Comparison of ENCODE assay signal across 9 mouse cellular contexts in the genomic region with DNA sequence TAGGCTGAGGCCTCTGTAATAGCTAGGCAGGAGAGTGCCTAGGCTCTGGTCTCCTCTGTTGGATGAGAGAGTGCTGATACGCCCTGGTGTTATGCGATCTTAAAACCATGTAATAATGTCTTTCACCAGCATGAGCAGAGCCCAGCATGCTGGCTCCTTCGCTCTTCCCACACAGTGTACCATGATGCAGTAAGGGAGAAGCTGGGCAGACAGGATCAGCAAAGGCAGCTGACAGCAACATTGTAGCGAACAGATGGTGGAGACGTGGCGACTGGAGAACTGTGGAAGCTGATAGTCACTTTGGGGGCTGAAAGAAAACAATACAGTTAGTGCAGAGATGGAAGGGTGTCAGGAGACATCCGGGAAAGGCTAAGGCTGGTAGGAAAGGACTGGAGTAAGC.
A peak's percentile ranks its signal among the peaks of the same experiment; 100 is the strongest.
DNase-seq lines count a peak whose midpoint lies in the region; ATAC-seq lines count a peak whose summit lies in the region.
"Had no signal": no experiment of that assay in that cellular context is flagged by ENCODE, and none has a peak within 500 bp of the region (broad histone marks: within the 10 kb centered on the region; RNA-seq: fewer than 3 reads in every experiment).

No protein-coding gene starts in this region.

- no peak overlapping the region for H3K4me3 ChIP-seq in midbrain, embryonic 12.5 days
- no peak overlapping the region for H3K4me3 ChIP-seq in midbrain, embryonic 11.5 days (ENCODE audit: low read depth, low read length)

- H3K4me2 ChIP-seq in midbrain, embryonic 12.5 days (replicated peaks): no peak overlapping the region
- no peak overlapping the region for H3K4me2 ChIP-seq in midbrain, embryonic 11.5 days

- no peaks in the 10 kb centered on the region for H3K27me3 ChIP-seq in midbrain, embryonic 12.5 days
- no peaks in the 10 kb centered on the region for H3K27me3 ChIP-seq in midbrain, embryonic 11.5 days (ENCODE audit: control insufficient read depth, insufficient read depth, low read length)

- H3K9ac ChIP-seq in midbrain, embryonic 12.5 days (replicated peaks): no peak overlapping the region
- H3K9ac ChIP-seq in midbrain, embryonic 11.5 days (ENCODE audit: low read length): no peak overlapping the region

- WGBS in midbrain, embryonic 12.5 days: 70% methylated on average over 7 of the region's 7 CpGs
- WGBS in midbrain, embryonic 11.5 days: 76% methylated on average over 7 of the region's 7 CpGs

- peak; percentile 42 to 65 for DNase-seq in cerebellum, postnatal 10 days
- DNase-seq in cerebellum, adult 11 months: no peak
- no peak for DNase-seq in midbrain, embryonic 11.5 days (ENCODE audit: low spot score, missing footprints)
- peak; percentile 59 to 80 for DNase-seq in left cerebral cortex, postnatal 36 days (ENCODE audit: low spot score in 2 of 2)
- DNase-seq in testis, postnatal 14 days (ENCODE audit: low spot score): peak; percentile 57
- DNase-seq in cerebellum, postnatal 36 days: no peak
- DNase-seq in thymus, postnatal 10 days (ENCODE audit: low spot score in 2 of 2): no peak
- DNase-seq: gastrocnemius, postnatal 10 days had no signal

- ATAC-seq in midbrain, embryonic 12.5 days (ENCODE audit: low FRiP score, low read depth): peak; percentile 44; the same call in 1 of the 2 replicates
- ATAC-seq in midbrain, embryonic 11.5 days (ENCODE audit: low FRiP score): no peak

- H3K27ac ChIP-seq in midbrain, embryonic 12.5 days (replicated peaks): no peak overlapping the region
- no peak overlapping the region for H3K27ac ChIP-seq in midbrain, embryonic 11.5 days (ENCODE audit: low read depth, low read length)

- H3K9me3 ChIP-seq in midbrain, embryonic 12.5 days: no peaks in the 10 kb centered on the region
- H3K9me3 ChIP-seq in midbrain, embryonic 11.5 days (ENCODE audit: control insufficient read depth, low read length): no peaks in the 10 kb centered on the region

- intact Hi-C loops in left cerebral cortex, postnatal 36 days (cut with DNase I): loop anchor here (5.0 kb wide), 1 partner anchor 892 kb away; no protein-coding TSS in a partner anchor

- H3K36me3 ChIP-seq in midbrain, embryonic 12.5 days: no peaks in the 10 kb centered on the region
- H3K36me3 ChIP-seq in midbrain, embryonic 11.5 days (ENCODE audit: control insufficient read depth, insufficient read depth, low read length): no peaks in the 10 kb centered on the region

- H3K4me1 ChIP-seq in midbrain, embryonic 12.5 days: peaks cover 20% of the 10 kb centered on the region
- H3K4me1 ChIP-seq in midbrain, embryonic 11.5 days (ENCODE audit: control insufficient read depth, insufficient read depth, low read length): no peaks in the 10 kb centered on the region

Comparison
In these comparisons a context has a peak if more than half of its experiments do, and no peak if none do; other contexts are left out.
1. DNase-seq: peak in cerebellum, postnatal 10 days (2 of 2), left cerebral cortex, postnatal 36 days (2 of 2) and testis, postnatal 14 days (single experiment); none in cerebellum, adult 11 months (single experiment), midbrain, embryonic 11.5 days (single experiment), cerebellum, postnatal 36 days (0 of 2) and thymus, postnatal 10 days (0 of 2).